Mouse (Mus musculus) lung, adult 2 months (tissue): ENCODE data around the gene Exosc5.

Experiments
- CTCF ChIP-seq: fragments of 200-500 bp; IDR thresholded peaks from 2 replicates; pipeline ENCODE4 v1.5.1; 2011; ENCODE audit warnings: mild to moderate bottlenecking, low read length, control low read depth; ENCODE audit not compliant: insufficient read depth
- POLR2A ChIP-seq: fragments of 200-500 bp; IDR thresholded peaks from 2 replicates; pipeline ENCODE4 v1.6.1; 2011; ENCODE audit warnings: low read depth, mild to moderate bottlenecking, control low read depth, low read length, borderline replicate concordance; ENCODE audit errors: extremely low read depth

GRCm38 (mm10) chr7:25672442-25672841 lies 13.5 kb downstream of the Exosc5 start:
- TF ChIP-seq CTCF (no peak), POLR2A (no peak)
